Mouse (Mus musculus) C2C12 (cell line): ENCODE results near the gene Gm20388.

Experiments
- CEBPB ChIP-seq: IDR thresholded peaks from one replicate; pipeline ENCODE4 v1.6.1; 2011; ENCODE audit warnings: low read depth, mild to moderate bottlenecking, control low read depth, moderate library complexity
- CTCF ChIP-seq: IDR thresholded peaks from one replicate; pipeline ENCODE4 v1.5.1; 2011; ENCODE audit not compliant: control insufficient read depth, insufficient read depth, insufficient read length
- MAX ChIP-seq: IDR thresholded peaks from one replicate; pipeline ENCODE4 v1.6.1; 2011; ENCODE audit warnings: mild to moderate bottlenecking, control low read depth
- MYOD1 ChIP-seq: IDR thresholded peaks from one replicate; pipeline ENCODE4 v1.6.1; 2011; ENCODE audit warnings: low read depth; ENCODE audit not compliant: control insufficient read depth, insufficient read length
- MYOG ChIP-seq: IDR thresholded peaks from one replicate; pipeline ENCODE4 v1.6.1; 2011; ENCODE audit not compliant: control insufficient read depth, insufficient read length; ENCODE audit errors: extremely low read depth
- USF1 ChIP-seq: IDR thresholded peaks from one replicate; pipeline ENCODE4 v1.6.1; 2011; ENCODE audit warnings: low read depth, mild to moderate bottlenecking, control low read depth, moderate library complexity

DNA sequence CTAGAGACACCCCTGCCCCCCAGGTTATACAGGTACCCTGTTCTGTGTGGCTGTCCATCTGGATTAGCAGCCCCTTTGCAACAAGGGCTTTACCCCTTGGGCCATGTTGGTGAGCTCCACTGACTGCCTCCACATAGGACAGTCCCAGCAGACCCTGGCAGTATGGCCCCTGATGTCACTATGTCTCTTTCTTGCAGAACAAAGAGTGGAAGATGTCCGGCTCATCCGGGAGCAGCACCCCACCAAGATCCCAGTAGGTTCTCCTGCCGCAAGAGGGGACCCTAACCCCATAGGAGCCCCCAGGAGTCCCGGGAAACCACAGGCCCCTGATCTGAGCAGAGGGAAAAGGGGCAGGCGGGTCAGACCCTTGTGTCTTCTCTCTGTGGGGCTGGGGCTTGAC, 1682.7 kb downstream of the Gm20388 start:
- TF ChIP-seq MYOD1, result no peak
- no peak for TF ChIP-seq MAX
- TF ChIP-seq CTCF, result no peak
- no peak for TF ChIP-seq USF1
- no peak for TF ChIP-seq MYOG
- TF ChIP-seq CEBPB, result no peak
